21 mouse cellular contexts compared by ENCODE assay signal in genomic region chr10:41420496-41421200, GRCm38 (mm10).
"Had no signal": no experiment of that assay in that cellular context is flagged by ENCODE, and none has a peak within 500 bp of the region (broad histone marks: within the 10 kb centered on the region; RNA-seq: fewer than 3 reads in every experiment).

No protein-coding gene starts in this region.

- DNase-seq: lung, adult 18-20 months; lung, embryonic 14.5 days; lung, postnatal 10 days; lung, postnatal 4 days; midbrain, embryonic 14.5 days; retina, postnatal 1 day; right cerebral cortex, adult 18-20 months; right cerebral cortex, postnatal 25 days; right cerebral cortex, postnatal 4 days; spleen, adult 18-20 months; thymus, adult 2 months; thymus, postnatal 25 days; thymus, postnatal 4 days had no signal

- H3K27ac ChIP-seq: midbrain, embryonic 10.5 days; midbrain, embryonic 12.5 days; neural tube, embryonic 13.5 days; neural tube, embryonic 15.5 days; stomach, embryonic 15.5 days; stomach, postnatal 0 days had no signal

- H3K27me3 ChIP-seq: midbrain, embryonic 12.5 days; neural tube, embryonic 13.5 days; neural tube, embryonic 15.5 days; stomach, embryonic 15.5 days had no signal

- H3K36me3 ChIP-seq: midbrain, embryonic 10.5 days; midbrain, embryonic 12.5 days; neural tube, embryonic 13.5 days; neural tube, embryonic 15.5 days; stomach, embryonic 15.5 days had no signal

- H3K4me2 ChIP-seq: lung, embryonic 14.5 days; midbrain, embryonic 12.5 days; neural tube, embryonic 13.5 days; neural tube, embryonic 15.5 days; stomach, embryonic 15.5 days had no signal

- H3K9ac ChIP-seq: lung, embryonic 14.5 days; midbrain, embryonic 12.5 days; neural tube, embryonic 13.5 days; neural tube, embryonic 15.5 days; stomach, embryonic 15.5 days had no signal

- H3K4me3 ChIP-seq: midbrain, embryonic 10.5 days; midbrain, embryonic 12.5 days; myocyte; neural tube, embryonic 13.5 days; neural tube, embryonic 15.5 days; stomach, embryonic 15.5 days had no signal

- H3K9me3 ChIP-seq: stomach, embryonic 15.5 days had no signal

- ATAC-seq: midbrain, embryonic 16.5 days had no signal

- H3K4me1 ChIP-seq: midbrain, embryonic 10.5 days; midbrain, embryonic 12.5 days; neural tube, embryonic 13.5 days; neural tube, embryonic 15.5 days; stomach, embryonic 15.5 days had no signal
